Mouse (Mus musculus) thymus, postnatal 25 days (tissue): Measurements from ENCODE around the gene Sim2.

ENCODE experiments used
- DNase-seq: peaks from one replicate; pipeline ENCODE4 v3.0.0; 2022

Sim2 gene

DNA sequence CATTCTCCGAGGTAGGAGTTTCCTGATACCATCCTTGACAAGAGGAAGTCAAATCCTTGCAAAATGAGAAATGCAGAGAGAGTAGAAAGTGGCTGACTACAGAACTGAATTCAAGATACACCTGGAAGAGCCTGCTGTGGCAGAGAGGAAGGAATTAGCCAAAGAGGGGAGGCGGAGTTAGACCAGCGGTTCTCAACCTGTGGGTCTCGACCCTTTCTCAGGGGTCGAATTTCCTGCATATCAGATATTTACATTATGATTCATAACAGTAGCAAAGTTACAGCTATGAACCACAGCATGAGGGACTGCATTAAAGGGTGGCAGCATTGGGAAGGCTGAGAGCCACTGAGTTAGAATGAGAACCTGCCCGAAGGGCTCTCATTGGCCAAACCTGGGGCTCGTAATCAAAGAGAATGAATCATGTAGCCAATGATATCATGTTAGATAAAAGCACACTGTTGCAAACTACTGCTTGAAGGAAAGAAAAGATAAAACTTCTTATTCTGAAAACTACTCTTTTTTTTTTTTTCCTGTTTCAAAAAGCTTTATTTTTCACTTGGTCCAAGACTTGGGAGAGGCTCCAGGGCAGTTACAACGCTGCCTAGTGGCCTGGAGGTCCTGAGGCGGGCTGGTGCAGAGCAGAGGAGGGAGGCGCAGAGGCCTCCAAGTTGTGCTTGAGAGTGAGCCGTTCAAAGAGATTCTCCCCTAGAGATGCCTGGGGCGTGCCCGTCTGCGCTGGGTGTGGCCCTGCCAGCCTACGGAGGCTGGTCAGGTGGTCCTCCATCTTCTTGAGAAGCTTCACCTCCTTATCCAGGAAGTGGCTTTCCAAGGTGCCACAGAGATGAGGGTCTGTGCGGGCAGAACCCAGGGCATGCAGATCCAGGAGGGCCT is 84.2 kb downstream of the Sim2 start:
- no peak for DNase-seq

- no peak for DNase-seq
Measured at GRCm38 (mm10) chr16:94170218-94170617, 85.5 kb downstream of the Sim2 start.

DNA sequence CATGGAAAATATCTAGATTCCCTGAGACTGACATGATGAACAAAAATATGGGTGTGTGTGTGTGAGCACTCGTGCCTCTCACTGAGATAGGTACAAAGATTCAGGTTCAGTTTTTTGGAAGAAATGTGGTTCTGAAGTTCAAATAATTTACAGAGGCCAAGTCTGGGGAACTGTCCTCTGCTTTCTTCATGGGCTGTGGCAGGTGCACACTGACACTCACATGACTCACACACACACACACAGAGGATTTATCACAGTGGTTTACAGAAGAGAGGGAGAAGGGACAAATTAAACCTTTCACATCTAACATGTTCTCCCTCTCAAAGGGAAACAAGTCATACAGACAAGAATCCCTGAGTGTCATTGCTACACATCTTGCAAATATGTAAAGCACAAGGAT is 88.6 kb downstream of the Sim2 start:
- no peak for DNase-seq

- no peak for DNase-seq
Measured at GRCm38 (mm10) chr16:94175366-94175986, 90.7 kb downstream of the Sim2 start.
